Mouse (Mus musculus): Measurements from ENCODE around the gene Pglyrp3. TPM values are rescaled to one million over a fixed set of nuclear protein-coding genes. Genes with fewer than 3 reads are reported as not detected.

Pglyrp3 gene
- total RNA-seq (2023): not detected

DNA sequence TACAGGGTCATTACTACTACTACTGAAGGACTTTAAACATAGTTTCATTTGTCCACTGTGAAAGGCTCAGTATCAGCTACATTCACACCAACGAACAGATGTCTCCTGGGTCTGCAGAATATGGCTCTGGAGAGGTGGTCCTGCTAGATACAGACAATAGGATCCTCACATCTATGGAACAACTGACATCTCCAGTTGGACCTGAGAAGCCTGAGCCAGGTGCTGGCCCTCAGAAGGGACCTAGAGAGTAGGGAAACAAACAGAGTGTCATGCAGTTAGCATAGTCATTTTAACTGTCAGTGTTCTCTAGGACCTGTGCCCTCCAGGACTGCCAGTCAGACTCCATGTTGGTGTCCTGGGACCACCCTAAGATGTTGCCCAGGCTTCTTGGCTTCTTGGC lies at the start of gene Pglyrp3:
TSS of gene Pglyrp3 (plus strand) at position 301 of the 400 bp plus-strand sequence.

Other genes starting within 250 kb of the Pglyrp3 start
- gene Lor, start 68.6 kb downstream of the Pglyrp3 start, total RNA-seq (2023): not detected
- gene Prr9, start 109.4 kb downstream of the Pglyrp3 start, total RNA-seq (2023): not detected
- not detected for gene Lelp1, start 128.2 kb downstream of the Pglyrp3 start, total RNA-seq (2023)
- gene Sprr2a1, start 201.2 kb downstream of the Pglyrp3 start, total RNA-seq (2023): not detected
- gene Sprr2a2, start 201.3 kb downstream of the Pglyrp3 start, total RNA-seq (2023): not detected

Data from CD8-positive naive resting alpha-beta T cell, adult 57 days (primary cell).